Mouse (Mus musculus) midbrain, postnatal 0 days (tissue): ENCODE data around the gene Uaca. TPM values are rescaled to one million over a fixed set of nuclear protein-coding genes. Genes with fewer than 3 reads are reported as not detected.

Experiments used
- ATAC-seq: fragments of 200-750 bp; cut with Nextera tagmentation; 2 replicates; pipeline ENCODE4 v1.8.0; 2017; ENCODE audit warnings: moderate number of reproducible peaks, mild to moderate bottlenecking, moderate TSS enrichment, moderate library complexity; ENCODE audit not compliant: low FRiP score
- DNase-seq: peaks from one replicate; pipeline ENCODE4 v3.0.0-alpha.2; 2015; ENCODE audit warnings: low spot score
- H3K27ac ChIP-seq: fragments of 300-500 bp; sonication (generic); 2 replicates; pipeline ENCODE4 v1.5.1; 2014; ENCODE audit warnings: low read depth, mild to moderate bottlenecking, low read length, mixed read lengths
- H3K27me3 ChIP-seq: fragments of 300-500 bp; sonication (generic); 2 replicates; pipeline ENCODE4 v1.6.1; 2014; ENCODE audit warnings: low read length, control low read depth, mixed read lengths; ENCODE audit not compliant: insufficient read depth
- H3K36me3 ChIP-seq: fragments of 300-500 bp; sonication (generic); 2 replicates; pipeline ENCODE4 v1.6.1; 2014; ENCODE audit warnings: low read length, control low read depth, mixed read lengths; ENCODE audit not compliant: insufficient read depth
- H3K4me1 ChIP-seq: fragments of 300-500 bp; sonication (generic); 2 replicates; pipeline ENCODE4 v1.6.1; 2014; ENCODE audit warnings: mild to moderate bottlenecking, control low read depth, antibody characterized with exemption, low read length, mixed read lengths; ENCODE audit not compliant: insufficient read depth
- H3K4me2 ChIP-seq: fragments of 300-500 bp; sonication (generic); 2 replicates; pipeline ENCODE4 v1.6.1; 2014; ENCODE audit warnings: low read depth, mild to moderate bottlenecking, low read length, mixed read lengths; ENCODE audit not compliant: poor library complexity, severe bottlenecking
- H3K4me3 ChIP-seq: fragments of 300-500 bp; sonication (generic); 2 replicates; pipeline ENCODE4 v1.5.1; 2014; ENCODE audit warnings: low read depth, mild to moderate bottlenecking, low read length, moderate library complexity
- H3K9ac ChIP-seq: fragments of 300-500 bp; sonication (generic); replicated peaks from 2 replicates; pipeline ENCODE4 v1.6.1; 2014; ENCODE audit warnings: mild to moderate bottlenecking, low read length, moderate library complexity, mixed read lengths; ENCODE audit not compliant: poor library complexity, severe bottlenecking
- H3K9me3 ChIP-seq: fragments of 300-500 bp; sonication (generic); 2 replicates; pipeline ENCODE4 v1.6.1; 2016; ENCODE audit warnings: low read length, control low read depth
- CTCF ChIP-seq: IDR thresholded peaks from 2 replicates; pipeline ENCODE4 v1.5.1; 2016; ENCODE audit warnings: antibody characterized with exemption, mild to moderate bottlenecking
- WGBS: fragments of 180-500 bp; shearing (Covaris S2); extraction: QIAGEN DNeasy Blood & Tissue Kit; methylation state at CpG from one replicate; pipeline ENCODE4 v1.1.7; 2014; 5-methylcytosine and 5-hydroxymethylcytosine counted together
- polyA plus RNA-seq: library from polyadenylated mRNA; unstranded; fragments of >200 nt; fragmentation: Nextera tagmentation; extraction: Ambion mirVana; gene quantifications from 2 replicates; pipeline ENCODE4 v1.2.1, GENCODE M21; 2015
- total RNA-seq: library from RNA; depleted of rRNA; stranded (reverse); fragments of >200 nt; gene quantifications from 2 replicates; pipeline ENCODE4 v1.2.3, GENCODE M21; 2014

Gene Uaca
- total and polyA plus RNA-seq, 2 experiments from 2014 or later, result 8.9 to 10.8 TPM

DNA sequence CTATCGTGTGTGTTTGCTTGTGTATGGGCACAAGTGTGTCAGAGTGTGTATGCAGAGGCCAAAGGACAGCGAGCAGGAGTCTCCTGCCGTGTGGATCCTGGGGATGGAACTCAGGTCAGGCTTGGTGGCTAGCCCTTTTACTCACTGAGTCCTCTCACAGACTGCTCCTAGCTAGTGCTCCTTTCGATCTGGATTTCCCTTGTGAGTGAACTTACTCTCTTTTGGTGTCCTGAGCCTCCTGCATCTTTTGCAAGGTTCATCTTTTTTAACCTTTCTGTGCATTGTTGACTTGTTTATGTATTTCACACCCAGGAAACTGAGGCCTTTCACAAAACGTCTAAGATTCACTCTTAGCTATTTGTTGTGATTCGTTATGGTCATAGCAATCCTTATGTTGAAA, 2.8 kb downstream of the Uaca start:
- 86% methylated on average over 6 of the region's 6 CpGs for WGBS
- Histone ChIP-seq H3K4me2 (no peak overlapping the region), H3K4me1 (no peaks in the 10 kb centered on the region; the same call in 1 of the 2 replicates), H3K27ac (no peak overlapping the region), H3K4me3 (no peak overlapping the region), H3K27me3 (no peaks in the 10 kb centered on the region), H3K36me3 (no peaks in the 10 kb centered on the region), H3K9me3 (no peaks in the 10 kb centered on the region), H3K9ac (no peak overlapping the region)
- no peak for DNase-seq
- no peak for TF ChIP-seq CTCF
- no peak for ATAC-seq

GRCm38 (mm10) chr9:60799061-60799460, 4.7 kb downstream of the Uaca start:
- H3K9ac ChIP-seq, result no peak overlapping the region
- no peak overlapping the region for H3K4me2 ChIP-seq
- H3K27ac ChIP-seq, result no peak overlapping the region
- no peaks in the 10 kb centered on the region for H3K9me3 ChIP-seq
- no peaks in the 10 kb centered on the region for H3K36me3 ChIP-seq
- no peak for TF ChIP-seq CTCF
- no peaks in the 10 kb centered on the region for H3K27me3 ChIP-seq
- no peak for DNase-seq
- no peak for ATAC-seq
- no peaks in the 10 kb centered on the region; the same call in 1 of the 2 replicates for H3K4me1 ChIP-seq
- no peak overlapping the region for H3K4me3 ChIP-seq
- WGBS, result 47% methylated on average over 10 of the region's 10 CpGs

DNA sequence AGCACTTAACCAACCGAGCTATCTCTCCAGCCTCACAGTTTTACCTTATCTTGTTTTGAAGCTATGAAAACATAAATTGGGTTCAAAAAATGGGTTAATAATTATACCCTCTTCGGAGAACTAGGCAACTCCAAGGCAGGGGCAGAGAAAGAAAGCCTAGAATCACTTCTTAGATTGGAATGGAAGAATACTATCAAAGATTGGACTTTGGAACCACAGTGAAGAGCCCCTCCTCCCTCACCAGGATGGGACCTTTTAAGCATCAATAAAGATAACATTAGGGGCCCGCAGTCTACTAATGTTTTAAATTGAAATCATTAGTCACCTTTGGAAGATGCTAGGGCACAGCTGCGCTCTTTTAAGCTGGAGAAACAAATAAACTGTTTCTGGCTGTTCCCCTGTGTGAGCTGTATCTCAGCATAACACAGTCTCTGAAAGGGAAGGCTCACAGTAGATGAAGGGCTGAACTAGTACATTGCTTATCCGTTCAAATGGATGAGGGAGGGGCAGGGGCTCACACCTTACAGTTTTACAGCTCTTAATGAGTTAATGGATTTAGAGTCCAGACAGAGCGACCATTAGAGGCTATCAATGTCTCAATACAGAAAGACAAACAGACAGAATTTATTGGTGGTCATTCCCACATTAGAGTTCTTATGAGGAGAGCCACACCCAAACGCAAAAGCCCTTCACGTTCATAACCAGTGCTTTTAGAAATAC, 6.5 kb downstream of the Uaca start:
- H3K9me3 ChIP-seq, result no peaks in the 10 kb centered on the region

DNA sequence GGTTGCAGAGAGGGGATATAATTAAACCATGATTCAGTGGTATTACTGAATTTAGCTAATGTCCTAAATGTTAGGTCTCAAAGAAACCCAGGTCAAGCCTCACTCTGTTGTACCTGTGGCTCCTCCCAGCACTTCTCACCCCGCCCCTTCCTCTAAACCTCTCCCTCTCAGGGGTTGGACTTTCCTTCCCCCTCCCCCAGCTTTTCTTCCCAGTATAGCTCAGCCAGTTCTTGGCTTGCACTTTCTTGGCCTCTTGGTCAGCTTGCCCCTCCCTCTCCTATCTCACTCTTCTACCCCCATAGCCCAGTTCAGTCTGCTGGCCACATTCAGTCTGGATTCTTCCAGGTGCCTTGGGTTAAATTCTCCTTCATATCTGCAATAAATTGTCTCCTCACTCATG, 7.4 kb downstream of the Uaca start:
- no peaks in the 10 kb centered on the region for H3K27me3 ChIP-seq
- ATAC-seq (no peak), DNase-seq (no peak)
- no peaks in the 10 kb centered on the region for H3K9me3 ChIP-seq
- WGBS, result 65% methylated on average over 1 of the region's 1 CpGs
- H3K4me2 ChIP-seq, result no peak overlapping the region
- H3K4me3 ChIP-seq, result no peak overlapping the region
- no peak for TF ChIP-seq CTCF
- H3K27ac ChIP-seq, result no peak overlapping the region
- H3K36me3 ChIP-seq, result no peaks in the 10 kb centered on the region
- H3K9ac ChIP-seq, result no peak overlapping the region
- no peaks in the 10 kb centered on the region for H3K4me1 ChIP-seq

More for the DNA sequence above, 6.5 kb downstream of the Uaca start:
- ATAC-seq, result no peak
- Histone ChIP-seq H3K27me3 (no peaks in the 10 kb centered on the region), H3K4me3 (no peak overlapping the region), H3K9ac (no peak overlapping the region), H3K36me3 (no peaks in the 10 kb centered on the region), H3K27ac (no peak overlapping the region), H3K4me2 (no peak overlapping the region), H3K4me1 (no peaks in the 10 kb centered on the region)
- no peak for TF ChIP-seq CTCF
- DNase-seq, result no peak
- 88% methylated on average over 8 of the region's 8 CpGs for WGBS

GRCm38 (mm10) chr9:60802341-60802740, 8.0 kb downstream of the Uaca start:
- H3K36me3 ChIP-seq, result no peaks in the 10 kb centered on the region
- TF ChIP-seq CTCF, result no peak
- ATAC-seq (no peak), DNase-seq (no peak)
- H3K27ac ChIP-seq, result no peak overlapping the region
- no peaks in the 10 kb centered on the region for H3K4me1 ChIP-seq
- WGBS, result 93% methylated on average over 5 of the region's 5 CpGs
- no peak overlapping the region for H3K4me2 ChIP-seq
- H3K9ac ChIP-seq, result no peak overlapping the region
- H3K4me3 ChIP-seq, result no peak overlapping the region
- no peaks in the 10 kb centered on the region for H3K9me3 ChIP-seq
- no peaks in the 10 kb centered on the region for H3K27me3 ChIP-seq

- H3K27me3 ChIP-seq, result no peaks in the 10 kb centered on the region
- H3K4me1 ChIP-seq, result no peaks in the 10 kb centered on the region
- no peak overlapping the region for H3K4me2 ChIP-seq
- no peak overlapping the region for H3K4me3 ChIP-seq
- 93% methylated on average over 2 of the region's 2 CpGs for WGBS
- H3K9me3 ChIP-seq, result no peaks in the 10 kb centered on the region
- H3K36me3 ChIP-seq, result no peaks in the 10 kb centered on the region
- DNase-seq (no peak), ATAC-seq (no peak)
- H3K27ac ChIP-seq, result no peak overlapping the region
- no peak for TF ChIP-seq CTCF
- no peak overlapping the region for H3K9ac ChIP-seq
These were observed 11.7 kb downstream of the Uaca start for GRCm38 (mm10) chr9:60806021-60806420.
